Mouse (Mus musculus) left cerebral cortex, postnatal 36 days (tissue): Measurements from ENCODE around the gene Gng4. TPM values are rescaled to one million over a fixed set of nuclear protein-coding genes. Genes with fewer than 3 reads are reported as not detected.
A peak's percentile ranks its signal among the peaks of the same experiment; 100 is the strongest.

Source experiments
- DNase-seq, 2 experiments: peaks; one replicate each; pipeline ENCODE4 v3.0.0; 2021 to 2022; ENCODE audit warnings: low spot score in 2 of 2, mixed read lengths in 1 of 2
- intact Hi-C: fragments of 180-260 bp; cut with DNase I; formaldehyde crosslinking; loops from one replicate; pipeline ENCODE4 v1.15.1; 2025
- total RNA-seq, 2 experiments: library from RNA; stranded (reverse); gene quantifications; 2 replicates each; pipeline ENCODE4 v1.2.3; 2021

Gng4 gene
- total RNA-seq, 2 experiments from 2014 or later = 44.3 to 56.6 TPM

DNA sequence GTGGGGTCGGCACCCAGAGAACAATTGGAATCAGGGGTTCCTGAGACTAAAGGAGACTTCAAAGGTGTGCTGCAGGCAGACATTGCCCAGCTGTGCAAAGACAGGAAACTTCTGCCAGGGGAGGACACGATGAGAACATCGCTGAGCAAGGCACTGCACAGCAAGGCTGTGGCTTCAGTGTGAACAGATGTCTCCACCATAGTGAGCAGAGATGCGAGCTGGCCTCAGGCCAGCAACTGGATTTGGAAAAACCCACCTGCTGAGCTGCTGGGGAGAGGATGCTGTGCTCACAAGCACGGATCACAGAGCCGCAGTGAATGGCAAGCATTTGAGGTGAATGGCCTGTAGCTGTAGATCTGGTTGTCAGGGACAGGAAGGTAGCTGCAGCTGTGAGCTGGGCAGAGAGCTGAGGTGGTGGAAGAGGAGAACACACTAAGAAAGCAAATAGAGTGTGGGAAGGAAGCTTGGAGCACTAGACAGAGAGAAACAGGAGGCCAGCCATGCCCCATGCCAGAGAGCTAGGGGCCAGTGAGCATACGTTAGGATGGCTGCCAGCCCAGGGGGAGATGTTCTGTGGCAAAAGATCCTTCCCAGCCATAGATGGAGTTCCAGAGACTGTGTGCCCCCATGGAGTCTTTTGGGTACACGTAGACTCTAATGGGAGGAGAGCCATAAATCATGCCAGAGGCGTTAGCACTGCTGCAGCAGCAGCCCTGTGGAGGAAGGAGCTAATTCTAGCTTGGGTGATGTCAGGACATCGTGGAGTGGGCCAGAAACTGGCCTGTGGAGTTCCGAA is 24.7 kb downstream of the Gng4 start:
- DNase-seq = peak in 1 of 2 experiments; percentile 10
- intact Hi-C loops = no loop called here

DNA sequence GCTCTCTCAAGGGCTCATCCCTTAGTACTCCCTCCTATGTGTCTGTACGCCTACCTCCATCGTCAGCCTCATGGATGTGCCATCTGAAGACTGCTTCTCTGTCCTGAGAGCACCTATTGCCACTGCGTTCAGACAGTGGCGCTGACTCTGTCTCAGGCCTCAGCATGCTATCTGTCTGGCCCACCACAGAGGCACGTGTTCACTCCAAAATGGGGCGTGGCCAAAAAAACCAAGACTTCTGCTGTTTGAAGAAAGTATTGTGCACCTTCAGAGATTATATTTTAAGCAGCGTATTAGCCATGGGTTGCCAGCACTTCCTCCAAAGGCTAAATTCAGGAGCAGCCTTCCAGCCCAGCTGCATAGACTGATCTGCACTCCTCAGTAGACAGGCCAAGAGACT is 27.0 kb downstream of the Gng4 start:
- no peak for DNase-seq
- intact Hi-C loops = no loop called here

DNA sequence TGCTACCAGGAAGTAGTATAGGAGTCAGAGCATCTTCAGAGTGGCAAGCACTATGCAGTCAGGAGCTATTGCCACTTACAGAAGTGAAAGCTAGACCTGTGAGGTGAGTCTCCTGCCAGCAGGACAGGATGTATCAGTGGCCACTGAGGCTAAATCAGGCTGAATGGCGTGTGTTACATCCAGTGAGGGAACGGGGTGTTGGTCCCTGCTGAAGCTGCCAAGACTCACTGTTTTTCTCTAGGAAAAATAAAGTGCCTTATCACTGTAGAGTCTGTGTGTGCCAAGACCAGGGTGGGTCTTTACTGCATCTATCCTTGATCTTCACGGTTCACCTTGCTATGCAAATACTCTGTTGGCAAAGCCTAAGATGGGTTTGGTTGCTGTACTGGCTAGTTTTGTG is 34.8 kb downstream of the Gng4 start:
- intact Hi-C loops = no loop called here
- no peak for DNase-seq

DNA sequence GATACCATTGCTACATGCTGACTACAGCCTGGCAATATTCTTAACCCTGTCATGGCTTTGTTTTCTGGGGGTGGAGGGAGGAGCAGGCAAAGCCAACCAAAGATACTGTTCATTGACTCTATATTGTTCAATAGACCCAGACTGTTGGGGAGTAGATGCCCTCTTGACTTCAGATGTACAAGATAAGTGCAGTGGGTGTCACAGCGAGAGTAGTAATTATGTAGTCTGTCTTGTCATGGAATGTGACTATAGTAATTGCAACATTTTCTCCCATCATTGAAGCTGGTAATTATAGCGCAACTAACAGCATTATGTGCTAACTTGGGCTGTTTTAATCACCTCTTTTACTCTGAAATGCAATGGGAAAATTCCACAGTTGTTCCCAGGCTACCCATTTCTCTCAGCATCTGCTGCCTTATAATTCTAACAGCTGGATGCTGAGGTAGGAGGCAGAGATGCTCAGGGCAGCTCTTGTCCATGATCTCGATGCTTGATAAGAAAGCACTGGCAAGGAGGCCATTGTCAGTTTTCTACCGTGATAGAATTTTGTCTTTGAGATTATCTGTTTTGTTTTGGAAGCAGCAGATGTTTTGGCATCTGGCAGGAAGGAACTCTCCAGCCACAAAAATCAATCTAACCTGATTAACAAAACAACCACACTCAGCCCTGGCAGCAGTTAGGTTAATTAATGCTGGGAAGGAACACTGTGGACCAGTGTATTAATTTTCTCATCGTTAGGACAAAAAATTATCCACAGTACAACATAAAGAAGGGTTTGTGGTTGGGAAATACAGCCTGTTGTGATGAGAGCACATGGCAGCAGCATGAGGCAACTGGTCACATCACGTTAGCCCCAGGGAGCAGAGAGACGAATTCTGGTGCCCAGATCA is 36.6 kb downstream of the Gng4 start:
- intact Hi-C loops = no loop called here
- DNase-seq = no peak

DNA sequence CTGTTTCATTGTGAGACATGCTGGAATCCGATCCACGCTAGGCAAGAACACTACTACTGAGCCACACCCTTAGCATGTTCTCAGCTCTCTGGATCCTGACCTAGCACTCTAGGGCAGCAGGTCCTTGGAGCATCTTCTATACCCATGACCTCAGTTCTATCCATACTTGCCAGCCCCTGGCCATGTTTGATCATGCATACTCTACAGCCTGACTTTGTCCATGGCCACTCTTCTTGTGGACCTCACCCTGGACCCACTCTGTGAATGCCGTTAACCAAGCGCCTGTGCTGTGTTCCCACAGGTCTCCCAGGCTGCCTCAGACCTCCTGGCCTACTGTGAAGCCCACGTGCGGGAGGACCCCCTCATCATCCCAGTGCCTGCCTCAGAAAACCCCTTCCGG is 41.1 kb downstream of the Gng4 start:
- intact Hi-C loops = no loop called here
- no peak for DNase-seq

DNA sequence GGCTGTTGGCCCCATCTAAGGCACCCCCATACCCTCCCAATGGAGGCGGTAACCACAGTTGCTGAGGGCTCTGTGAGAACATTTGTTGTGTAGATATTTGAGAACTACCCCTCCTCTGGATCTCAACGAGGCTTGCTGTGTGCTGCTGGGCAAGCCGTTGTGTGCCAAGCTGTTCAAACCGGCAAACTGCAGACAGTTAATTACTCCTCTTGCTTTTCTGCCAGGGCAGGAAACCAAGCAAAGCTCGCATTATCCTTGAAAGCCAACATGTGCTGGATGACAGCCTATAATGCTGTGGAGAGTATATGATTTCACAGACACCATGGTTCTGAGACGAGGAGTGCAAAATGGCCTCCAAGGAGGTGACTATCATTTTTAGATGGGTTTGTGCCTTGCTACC is 42.7 kb downstream of the Gng4 start:
- intact Hi-C loops = no loop called here
- DNase-seq = no peak

DNA sequence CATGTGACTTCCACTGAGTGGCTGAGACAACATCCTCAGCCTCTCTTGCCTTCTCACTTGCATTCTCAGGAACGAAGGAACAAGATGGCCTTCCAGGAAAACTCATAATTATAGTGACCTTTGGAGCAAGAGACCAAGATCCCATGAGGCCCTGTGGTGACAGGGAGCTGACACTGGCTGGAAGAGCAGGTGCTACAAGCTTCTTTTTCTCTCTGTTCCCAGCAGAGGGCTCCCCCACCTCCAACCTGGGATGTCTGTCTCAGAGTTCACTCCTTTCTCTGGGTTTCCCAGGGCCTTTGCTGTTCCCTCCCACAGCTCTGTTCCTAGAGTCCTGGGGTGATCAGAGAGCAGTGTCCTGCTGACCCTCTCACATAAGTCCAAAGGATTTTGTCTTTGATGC is 44.3 kb downstream of the Gng4 start:
- intact Hi-C loops = no loop called here
- DNase-seq = no peak

DNA sequence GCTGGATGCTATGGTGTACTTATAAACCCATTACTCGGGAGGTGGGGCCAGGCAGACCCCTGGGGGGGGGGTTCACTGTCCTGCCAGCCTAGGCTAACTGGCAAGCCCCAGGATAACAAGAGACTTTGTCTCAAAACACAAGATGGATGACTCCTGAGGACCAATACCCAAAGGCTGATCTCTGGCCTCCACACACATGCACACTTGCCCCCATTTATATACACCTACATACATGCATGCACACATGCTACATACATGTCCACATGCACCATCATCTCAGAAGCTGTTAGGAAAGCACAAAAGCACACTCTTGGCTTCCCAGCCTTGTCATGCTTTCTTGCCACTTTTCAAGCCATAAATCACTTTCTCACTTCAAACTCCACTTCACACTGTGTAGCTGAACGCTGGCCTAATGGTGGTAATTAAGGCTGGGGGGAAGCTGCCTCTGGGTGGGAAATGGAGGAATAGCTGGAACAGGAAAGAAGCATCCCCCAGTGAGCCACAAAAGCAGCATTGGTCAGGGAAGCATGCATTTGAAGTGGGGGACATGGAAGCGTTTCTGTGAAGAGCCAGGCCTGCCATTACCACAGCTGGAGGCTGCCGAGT is 46.7 kb downstream of the Gng4 start:
- no peak for DNase-seq
- intact Hi-C loops = no loop called here

DNA sequence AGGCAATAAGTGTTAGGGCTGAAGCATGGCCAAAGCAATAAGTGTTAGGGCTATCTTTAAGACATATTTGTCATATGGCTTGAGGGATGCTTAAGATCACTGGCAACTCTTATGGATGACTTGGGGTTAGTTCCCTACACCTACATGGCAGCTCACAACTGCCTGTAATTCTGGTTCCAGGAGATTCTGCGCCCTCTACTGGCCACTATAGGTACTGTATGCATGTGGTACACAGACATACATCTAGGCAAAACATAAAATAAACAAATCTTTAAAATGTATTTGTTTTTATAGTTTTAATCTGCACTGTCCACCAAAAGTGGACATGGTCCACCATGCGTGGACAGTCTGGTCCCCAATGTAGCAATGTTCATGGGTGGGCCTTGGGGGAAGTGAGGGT is 51.3 kb downstream of the Gng4 start:
- intact Hi-C loops = no loop called here
- DNase-seq = no peak

DNA sequence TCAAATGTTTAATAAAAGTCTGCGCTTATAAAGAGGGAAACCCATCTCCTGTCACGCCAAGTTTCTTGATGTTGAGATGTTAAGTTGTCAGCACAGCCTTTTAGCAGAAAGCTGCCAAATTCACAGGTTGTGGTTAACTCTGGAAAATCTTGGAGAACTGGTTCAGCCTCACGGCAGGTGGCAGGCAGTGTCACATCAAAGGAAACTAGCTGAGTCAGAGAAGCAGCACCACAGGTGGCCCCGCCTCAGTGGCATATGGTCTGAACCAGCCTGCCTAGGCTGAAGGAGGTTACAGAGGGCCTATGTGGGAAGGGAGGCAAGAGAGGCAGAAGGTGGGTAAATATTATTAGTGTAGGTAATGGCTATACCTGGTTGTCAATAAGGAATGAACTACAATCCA is 61.2 kb downstream of the Gng4 start:
- intact Hi-C loops = no loop called here
- DNase-seq = no peak

DNA sequence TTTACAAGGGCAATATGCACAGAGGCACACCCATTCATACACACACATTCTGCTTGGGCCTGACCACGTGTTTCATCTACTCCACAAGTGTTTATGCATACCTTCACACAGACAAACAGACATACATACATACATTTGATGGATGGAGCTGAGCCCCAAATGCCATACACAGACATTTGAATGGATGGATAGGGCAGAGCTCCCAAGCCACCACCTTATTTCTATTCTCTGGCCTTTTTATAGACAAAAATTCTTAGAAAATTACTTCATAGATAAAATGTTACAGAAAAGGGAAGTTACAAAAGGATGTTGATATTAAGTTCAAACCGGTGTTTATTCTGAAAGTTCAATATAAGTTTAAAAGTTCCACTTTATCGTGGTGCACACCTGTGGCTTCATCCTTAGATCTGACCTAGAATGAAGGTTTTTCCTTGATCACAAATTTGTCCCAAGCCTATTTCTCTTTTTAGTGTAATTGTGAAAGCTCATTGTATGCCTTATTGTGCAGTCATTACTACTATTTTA is 63.3 kb downstream of the Gng4 start:
- intact Hi-C loops = no loop called here
- DNase-seq = no peak

DNA sequence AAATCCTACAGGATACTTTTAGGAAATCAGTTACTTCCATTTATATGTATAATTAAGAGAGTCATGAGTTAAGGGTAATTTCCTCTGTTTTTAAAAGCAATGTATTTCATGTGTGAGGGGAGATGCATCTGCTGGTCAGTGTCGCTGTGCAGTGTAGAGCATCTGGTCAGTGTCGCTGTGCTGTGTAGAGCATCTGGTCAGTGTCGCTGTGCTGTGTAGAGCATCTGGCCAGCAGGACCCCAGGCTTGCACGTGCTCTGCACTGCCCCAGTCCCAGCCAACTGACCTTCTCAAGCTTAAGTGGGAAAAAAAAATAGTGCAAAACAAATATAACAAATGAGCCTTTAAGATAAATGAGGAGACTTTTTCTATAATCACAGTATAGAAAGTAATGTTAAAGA is 73.3 kb downstream of the Gng4 start:
- intact Hi-C loops = no loop called here
- no peak for DNase-seq

DNA sequence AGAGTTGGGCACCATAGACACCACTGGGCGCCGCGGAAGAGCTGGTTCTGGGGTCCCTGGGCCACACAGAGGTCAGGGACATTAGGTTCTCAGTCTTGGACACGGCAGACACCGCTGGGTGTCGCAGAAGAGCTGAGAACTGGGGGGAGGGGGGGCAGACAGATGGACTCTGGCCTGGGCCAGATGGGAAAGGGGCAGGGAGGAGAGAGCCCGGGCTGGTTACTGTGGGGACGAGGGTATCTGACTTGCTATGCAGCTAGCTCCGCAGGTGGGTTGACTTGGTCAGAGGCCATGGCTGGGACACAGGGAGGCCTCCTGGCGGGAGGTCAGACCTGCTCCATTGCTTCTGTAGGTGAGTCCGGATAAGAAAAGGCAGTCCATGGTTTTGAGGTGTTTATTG is 78.5 kb downstream of the Gng4 start:
- intact Hi-C loops = no loop called here
- DNase-seq = no peak

DNA sequence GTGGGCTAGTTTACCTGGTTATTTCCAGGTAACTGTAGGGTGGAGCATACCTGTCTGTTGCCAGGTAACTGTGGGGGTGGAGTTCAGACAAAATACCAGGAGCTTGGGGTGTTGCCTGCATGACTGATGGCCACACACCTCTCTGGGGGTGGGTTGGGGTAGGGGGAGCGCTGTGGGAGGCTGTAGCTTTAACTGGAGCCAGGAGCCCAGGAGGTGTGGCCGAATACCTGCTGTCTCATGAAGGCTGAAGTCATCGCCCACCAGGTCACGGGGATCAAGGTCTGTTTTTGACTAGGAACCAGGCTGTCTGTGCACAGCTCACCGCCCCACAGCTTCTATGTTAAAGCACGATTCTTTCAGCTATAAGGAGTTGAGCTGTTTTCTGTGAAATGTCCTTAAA is 79.1 kb downstream of the Gng4 start:
- DNase-seq = no peak
- intact Hi-C loops = no loop called here

DNA sequence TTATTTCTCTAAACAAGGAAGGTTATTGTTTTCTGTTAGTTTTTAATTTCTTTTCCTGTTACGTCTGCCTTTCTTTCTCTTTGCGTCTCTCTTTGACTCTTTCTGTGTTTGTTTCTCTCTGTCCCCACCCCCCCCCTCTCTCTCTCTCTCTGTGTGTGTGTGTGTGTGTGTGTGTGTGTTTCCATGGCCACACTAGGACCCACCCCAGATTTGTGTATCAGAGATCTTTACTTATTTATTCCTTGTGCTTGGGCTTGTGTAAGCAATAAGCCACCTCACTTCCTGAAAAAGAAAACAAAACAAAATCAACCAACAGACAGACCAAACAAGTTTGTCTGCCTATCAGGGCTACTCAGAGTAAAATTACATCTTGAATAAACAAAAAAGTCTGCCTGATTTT is 82.5 kb downstream of the Gng4 start:
- DNase-seq = no peak
- intact Hi-C loops = no loop called here

DNA sequence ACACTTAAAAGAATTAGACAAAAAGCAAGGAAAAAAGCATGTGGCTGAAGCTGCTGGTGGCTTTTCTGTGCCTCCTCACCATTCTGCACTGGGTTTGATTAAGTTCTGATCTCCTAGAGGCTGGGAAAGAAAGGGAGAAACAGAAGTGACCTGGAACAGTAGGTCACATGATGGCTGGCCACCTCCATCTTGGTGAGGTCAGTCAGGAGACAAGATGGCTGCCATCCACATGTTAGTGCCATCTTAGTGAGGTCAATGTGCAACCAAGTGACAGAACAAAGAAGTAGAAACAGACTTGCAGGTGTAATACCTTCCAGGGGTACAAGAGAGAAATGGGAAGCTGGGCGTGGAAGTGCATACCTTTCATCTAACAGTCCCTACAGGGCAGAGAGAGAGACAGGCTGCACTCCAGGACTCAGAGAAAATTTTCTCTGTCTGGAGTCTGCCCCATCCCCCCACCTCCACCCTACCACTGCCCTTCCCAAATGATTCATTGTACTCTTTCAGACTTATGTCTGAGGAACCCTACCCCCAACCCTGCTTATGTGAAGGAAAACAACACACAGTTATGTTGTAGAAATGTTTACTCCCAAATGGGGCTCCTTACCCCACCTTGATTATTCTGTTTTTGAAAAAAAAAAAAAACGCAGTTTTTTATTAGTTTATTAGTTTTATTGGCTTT is 83.4 kb downstream of the Gng4 start:
- DNase-seq = no peak
- intact Hi-C loops = no loop called here

DNA sequence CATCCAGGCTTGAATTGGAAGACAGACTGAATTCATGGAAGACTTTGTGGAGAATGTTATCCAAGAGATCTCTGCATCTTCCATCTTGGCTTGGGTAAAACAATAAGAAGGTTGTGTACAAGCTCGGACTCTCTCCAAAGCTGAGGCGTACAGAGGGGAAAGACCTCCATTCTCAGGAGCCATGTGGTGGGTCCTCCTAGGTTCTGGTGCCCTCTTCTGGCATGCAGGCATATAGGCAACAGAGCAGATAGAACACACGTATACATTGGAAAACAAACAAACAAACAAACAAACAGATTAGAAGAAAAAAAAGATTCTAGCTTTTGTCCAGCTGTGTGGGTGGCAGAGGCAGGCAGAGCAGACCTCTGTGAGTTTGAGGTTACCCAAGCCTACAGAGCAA is 84.1 kb downstream of the Gng4 start:
- DNase-seq = peak in 1 of 2 experiments; percentile 11
- intact Hi-C loops = no loop called here
